Mouse (Mus musculus) embryonic facial prominence, embryonic 14.5 days (tissue): ENCODE measurements around the gene Il1rap. TPM values are rescaled to one million over a fixed set of nuclear protein-coding genes. Genes with fewer than 3 reads are reported as not detected.

ENCODE experiments used
- ATAC-seq: fragments of 200-750 bp; cut with Nextera tagmentation; 2 replicates; pipeline ENCODE4 v1.8.0; 2017; ENCODE audit warnings: low read depth, moderate number of reproducible peaks, moderate TSS enrichment
- DNase-seq: peaks from one replicate; pipeline ENCODE4 v3.0.0-alpha.2; 2015; ENCODE audit warnings: low spot score
- H3K27ac ChIP-seq: fragments of 300-500 bp; sonication (generic); replicated peaks from 2 replicates; pipeline ENCODE4 v1.5.1; 2014; ENCODE audit warnings: low read depth, mild to moderate bottlenecking, low read length, moderate library complexity
- H3K27me3 ChIP-seq: fragments of 300-500 bp; sonication (generic); replicated peaks from 2 replicates; pipeline ENCODE4 v1.6.1; 2014; ENCODE audit warnings: low read length; ENCODE audit not compliant: control insufficient read depth, insufficient read depth
- H3K36me3 ChIP-seq: fragments of 300-500 bp; sonication (generic); 2 replicates; pipeline ENCODE4 v1.6.1; 2014; ENCODE audit warnings: low read length, mixed read lengths; ENCODE audit not compliant: control insufficient read depth, insufficient read depth
- H3K4me1 ChIP-seq: fragments of 300-500 bp; sonication (generic); 2 replicates; pipeline ENCODE4 v1.6.1; 2014; ENCODE audit warnings: antibody characterized with exemption, low read length; ENCODE audit not compliant: control insufficient read depth, insufficient read depth
- H3K4me2 ChIP-seq: fragments of 300-500 bp; sonication (generic); 2 replicates; pipeline ENCODE4 v1.6.1; 2014; ENCODE audit warnings: low read depth, mild to moderate bottlenecking, low read length, moderate library complexity, mixed read lengths
- H3K4me3 ChIP-seq: fragments of 300-500 bp; sonication (generic); 2 replicates; pipeline ENCODE4 v1.5.1; 2014; ENCODE audit warnings: low read depth, mild to moderate bottlenecking, low read length
- H3K9ac ChIP-seq: fragments of 300-500 bp; sonication (generic); 2 replicates; pipeline ENCODE4 v1.6.1; 2014; ENCODE audit warnings: low read depth, mild to moderate bottlenecking, low read length, moderate library complexity, mixed read lengths
- H3K9me3 ChIP-seq: fragments of 300-500 bp; sonication (generic); 2 replicates; pipeline ENCODE4 v1.6.1; 2016; ENCODE audit warnings: low read length; ENCODE audit not compliant: control insufficient read depth
- WGBS: fragments of 180-500 bp; shearing (Covaris S2); extraction: QIAGEN DNeasy Blood & Tissue Kit; methylation state at CpG from one replicate; pipeline ENCODE4 v1.1.7; 2014; 5-methylcytosine and 5-hydroxymethylcytosine counted together
- polyA plus RNA-seq: library from polyadenylated mRNA; unstranded; fragments of >200 nt; fragmentation: Nextera tagmentation; extraction: Ambion mirVana; gene quantifications from 2 replicates; pipeline ENCODE4 v1.2.1, GENCODE M21; 2014

Gene Il1rap
- 10.1 and 10.3 TPM in 2 replicates for polyA plus RNA-seq

- 2% methylated on average over 34 of the region's 51 CpGs for WGBS
- peak; percentile 96 for DNase-seq
Observed at GRCm38 (mm10) chr16:26581048-26581912, at the start of gene Il1rap. Gene Il1rap (plus strand): TSS chr16:26581704.

DNA sequence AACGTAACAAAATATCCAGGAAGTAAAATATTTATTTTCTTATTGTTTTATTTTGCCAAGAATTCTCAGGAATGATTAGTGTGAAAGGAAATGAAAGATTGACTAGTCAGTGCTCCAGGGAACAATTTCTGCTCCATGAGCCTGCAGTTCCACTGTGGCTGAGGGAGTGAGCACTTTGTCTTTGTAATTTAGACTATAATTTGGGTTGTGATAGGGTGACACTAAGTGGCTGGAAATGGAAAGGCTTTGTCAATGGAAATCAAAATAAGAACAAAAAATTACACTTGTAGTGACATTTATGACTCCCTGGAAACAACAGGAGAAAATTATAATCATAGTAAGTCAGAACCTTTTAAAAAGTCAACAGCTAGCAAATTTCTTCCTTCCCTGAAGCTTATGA is 49.2 kb upstream of the Il1rap start:
- Histone ChIP-seq H3K4me2 (no peak overlapping the region), H3K4me3 (no peak overlapping the region), H3K9ac (no peak overlapping the region), H3K4me1 (no peaks in the 10 kb centered on the region), H3K36me3 (no peaks in the 10 kb centered on the region), H3K9me3 (no peaks in the 10 kb centered on the region), H3K27me3 (no peaks in the 10 kb centered on the region), H3K27ac (no peak overlapping the region)
- WGBS, result 69% methylated on average over 1 of the region's 1 CpGs
- ATAC-seq (no peak), DNase-seq (no peak)

More at GRCm38 (mm10) chr16:26581048-26581912, at the start of gene Il1rap:
- H3K36me3 ChIP-seq, result no peaks in the 10 kb centered on the region
- H3K27ac ChIP-seq, result peak within 1 kb of the TSS; percentile 71
- peak within 1 kb of the TSS; percentile 71 for H3K4me3 ChIP-seq
- H3K9me3 ChIP-seq, result no peaks in the 10 kb centered on the region
- peak within 1 kb of the TSS; percentile 79 for H3K9ac ChIP-seq
- no peaks in the 10 kb centered on the region; the same call in 1 of the 2 replicates for H3K4me1 ChIP-seq
- no peaks in the 10 kb centered on the region for H3K27me3 ChIP-seq
- ATAC-seq, result peak; percentile 98
- H3K4me2 ChIP-seq, result peak within 1 kb of the TSS; percentile 83

- WGBS, result 36% methylated on average over 7 of the region's 7 CpGs
- Histone ChIP-seq H3K27me3 (no peaks in the 10 kb centered on the region), H3K9ac (no peak overlapping the region), H3K9me3 (no peaks in the 10 kb centered on the region), H3K4me3 (no peak overlapping the region), H3K4me2 (no peak overlapping the region), H3K36me3 (no peaks in the 10 kb centered on the region), H3K4me1 (no peaks in the 10 kb centered on the region), H3K27ac (no peak overlapping the region)
- no peak for DNase-seq
- no peak for ATAC-seq
Observed at GRCm38 (mm10) chr16:26546170-26546878, 35.2 kb upstream of the Il1rap start.

DNA sequence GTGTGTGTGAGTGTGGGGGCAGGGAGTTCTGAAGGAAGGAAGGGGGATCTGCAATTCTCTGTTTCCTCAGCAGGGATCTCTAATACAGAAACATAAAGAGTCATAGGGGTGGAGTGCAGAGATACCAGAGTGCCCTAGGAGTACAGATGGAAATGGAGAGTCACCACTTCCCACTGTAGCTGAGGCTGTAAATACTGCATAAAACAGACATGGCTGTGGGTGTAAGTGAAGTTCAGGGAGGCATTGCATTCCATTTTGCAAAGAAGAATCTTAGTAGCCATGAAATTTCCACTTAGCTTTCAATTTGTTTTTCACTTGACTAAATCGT is 34.7 kb upstream of the Il1rap start:
- no peak overlapping the region for H3K27ac ChIP-seq
- WGBS, result 54% methylated on average over 1 of the region's 1 CpGs
- ATAC-seq (no peak), DNase-seq (no peak)
- no peak overlapping the region for H3K4me3 ChIP-seq
- no peak overlapping the region for H3K9ac ChIP-seq
- no peaks in the 10 kb centered on the region for H3K9me3 ChIP-seq
- H3K27me3 ChIP-seq, result no peaks in the 10 kb centered on the region
- H3K4me1 ChIP-seq, result no peaks in the 10 kb centered on the region
- H3K4me2 ChIP-seq, result no peak overlapping the region
- no peaks in the 10 kb centered on the region for H3K36me3 ChIP-seq

- WGBS, result 81% methylated on average over 2 of the region's 2 CpGs
- no peaks in the 10 kb centered on the region for H3K9me3 ChIP-seq
- DNase-seq (no peak), ATAC-seq (no peak)
- H3K4me3 ChIP-seq, result no peak overlapping the region
- H3K4me1 ChIP-seq, result no peaks in the 10 kb centered on the region
- no peak overlapping the region for H3K27ac ChIP-seq
- H3K4me2 ChIP-seq, result no peak overlapping the region
- H3K36me3 ChIP-seq, result no peaks in the 10 kb centered on the region
- H3K9ac ChIP-seq, result no peak overlapping the region
- no peaks in the 10 kb centered on the region for H3K27me3 ChIP-seq
Observed at GRCm38 (mm10) chr16:26549221-26549620, 32.3 kb upstream of the Il1rap start.

DNA sequence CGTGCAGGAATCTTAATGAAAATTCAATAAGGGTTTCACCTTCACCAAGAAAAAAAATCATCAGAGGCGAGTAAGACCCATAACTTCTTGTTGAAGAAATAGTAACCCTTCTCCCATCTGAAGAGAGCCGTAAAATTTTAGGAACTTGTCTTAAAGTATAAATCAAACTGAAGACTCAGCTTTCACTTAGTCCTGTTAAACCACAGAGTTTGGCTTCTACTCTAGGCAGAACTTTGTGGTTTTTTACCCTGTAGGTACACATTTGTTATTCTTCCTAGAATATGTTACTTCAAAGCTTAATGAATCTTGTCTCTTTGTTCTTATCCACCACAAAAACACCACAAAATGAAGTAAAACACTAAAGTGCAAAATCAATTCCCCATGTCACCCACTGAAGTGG is 29.3 kb upstream of the Il1rap start:
- no peaks in the 10 kb centered on the region for H3K9me3 ChIP-seq
- H3K4me1 ChIP-seq, result no peaks in the 10 kb centered on the region
- no peak overlapping the region for H3K9ac ChIP-seq
- DNase-seq, result no peak
- no peak overlapping the region for H3K4me3 ChIP-seq
- H3K27ac ChIP-seq, result no peak overlapping the region
- H3K36me3 ChIP-seq, result no peaks in the 10 kb centered on the region
- WGBS, result 70% methylated on average over 3 of the region's 3 CpGs
- no peak overlapping the region for H3K4me2 ChIP-seq
- no peak for ATAC-seq
- no peaks in the 10 kb centered on the region for H3K27me3 ChIP-seq

DNA sequence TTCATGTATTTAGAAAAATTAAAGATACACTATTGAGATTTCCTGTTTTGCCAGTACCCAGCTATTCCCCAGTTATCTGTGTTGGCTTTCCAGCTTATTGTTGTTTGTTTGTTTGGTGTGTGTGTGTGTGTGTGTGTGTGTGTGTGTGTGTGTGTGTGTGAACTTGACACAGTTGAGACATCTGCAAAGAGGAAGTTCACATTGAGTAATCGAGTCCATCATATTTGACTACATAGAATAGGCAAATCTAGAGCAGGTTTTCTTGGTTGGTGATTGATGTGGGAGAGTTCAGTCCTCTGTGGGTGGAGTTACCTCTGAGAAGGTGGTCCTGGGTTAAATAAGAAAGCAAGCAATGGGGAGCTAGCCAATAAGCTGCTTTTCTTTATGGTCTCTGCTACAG is 22.7 kb upstream of the Il1rap start:
- Histone ChIP-seq H3K4me2 (no peak overlapping the region), H3K27me3 (no peaks in the 10 kb centered on the region), H3K9ac (no peak overlapping the region), H3K36me3 (no peaks in the 10 kb centered on the region), H3K4me3 (no peak overlapping the region), H3K9me3 (no peaks in the 10 kb centered on the region), H3K27ac (no peak overlapping the region), H3K4me1 (no peaks in the 10 kb centered on the region)
- ATAC-seq (no peak), DNase-seq (no peak)
- WGBS, result 88% methylated on average over 1 of the region's 1 CpGs

GRCm38 (mm10) chr16:26561743-26562142 is 19.8 kb upstream of the Il1rap start:
- Histone ChIP-seq H3K9ac (no peak overlapping the region), H3K27me3 (no peaks in the 10 kb centered on the region), H3K36me3 (no peaks in the 10 kb centered on the region), H3K4me2 (no peak overlapping the region), H3K4me3 (no peak overlapping the region), H3K4me1 (no peaks in the 10 kb centered on the region), H3K9me3 (no peaks in the 10 kb centered on the region), H3K27ac (no peak overlapping the region)
- ATAC-seq (no peak), DNase-seq (no peak)
- 45% methylated on average over 2 of the region's 2 CpGs for WGBS
